Mouse (Mus musculus): Measurements from ENCODE around the gene Ppm1g.

- TF ChIP-seq CTCF (IDR thresholded peaks at IDR 0.05; ENCODE audit: control insufficient read depth, insufficient read depth, insufficient replicate concordance, low read depth, low read length) (no peak), POLR2A (IDR thresholded peaks at IDR 0.05; ENCODE audit: control insufficient read depth, low read depth, low read length) (no peak)
Measured at GRCm38 (mm10) chr5:31179301-31179765, 41.2 kb downstream of the Ppm1g start.
